Mouse (Mus musculus) thymus, adult 2 months (tissue): ENCODE measurements around the gene Emilin2.

Experiments
- CTCF ChIP-seq: fragments of 200-500 bp; IDR thresholded peaks from 2 replicates; pipeline ENCODE4 v1.5.1; 2012; ENCODE audit warnings: mild to moderate bottlenecking, control low read depth, low read length, moderate library complexity, borderline replicate concordance; ENCODE audit not compliant: control insufficient read depth, poor library complexity, insufficient read depth; ENCODE audit errors: extremely low read depth
- POLR2A ChIP-seq: fragments of 200-500 bp; IDR thresholded peaks from 2 replicates; pipeline ENCODE4 v1.6.1; 2012; ENCODE audit warnings: mild to moderate bottlenecking, low read length, control low read depth, moderate library complexity; ENCODE audit not compliant: control insufficient read depth, poor library complexity, insufficient read depth; ENCODE audit errors: extremely low read depth

- TF ChIP-seq CTCF (no peak), POLR2A (no peak)
Observed at GRCm38 (mm10) chr17:71309711-71310485, 1.9 kb downstream of the Emilin2 start.
